Mouse (Mus musculus) ES-E14 (cell line): Measurements from ENCODE around the gene Mybpc1.

ENCODE experiments used
- CHD2 ChIP-seq: IDR thresholded peaks from 2 replicates; pipeline ENCODE4 v1.6.1; 2014; ENCODE audit warnings: mild to moderate bottlenecking, low read depth, low read length, inconsistent platforms
- HCFC1 ChIP-seq: IDR thresholded peaks from 2 replicates; pipeline ENCODE4 v1.6.1; 2012; ENCODE audit warnings: low read length, inconsistent platforms, borderline replicate concordance; ENCODE audit not compliant: insufficient read depth
- MAFK ChIP-seq: IDR thresholded peaks from 2 replicates; pipeline ENCODE4 v1.6.1; 2014; ENCODE audit warnings: mild to moderate bottlenecking, low read depth, low read length, inconsistent platforms; ENCODE audit not compliant: insufficient read depth
- ZC3H11A ChIP-seq: IDR thresholded peaks from 2 replicates; pipeline ENCODE4 v1.6.1; 2012; ENCODE audit warnings: low read depth, mild to moderate bottlenecking, inconsistent platforms, low read length, borderline replicate concordance

GRCm38 (mm10) chr10:88572123-88572522 is 32.8 kb downstream of the Mybpc1 start:
- TF ChIP-seq MAFK (no peak), ZC3H11A (no peak), CHD2 (no peak), HCFC1 (no peak)
